Mouse (Mus musculus): ENCODE data around the gene Foxp3. TPM values are rescaled to one million over a fixed set of nuclear protein-coding genes. Genes with fewer than 3 reads are reported as not detected.

Foxp3 gene
- polyA plus RNA-seq, 1 experiment from 2014 or later = not detected

DNA sequence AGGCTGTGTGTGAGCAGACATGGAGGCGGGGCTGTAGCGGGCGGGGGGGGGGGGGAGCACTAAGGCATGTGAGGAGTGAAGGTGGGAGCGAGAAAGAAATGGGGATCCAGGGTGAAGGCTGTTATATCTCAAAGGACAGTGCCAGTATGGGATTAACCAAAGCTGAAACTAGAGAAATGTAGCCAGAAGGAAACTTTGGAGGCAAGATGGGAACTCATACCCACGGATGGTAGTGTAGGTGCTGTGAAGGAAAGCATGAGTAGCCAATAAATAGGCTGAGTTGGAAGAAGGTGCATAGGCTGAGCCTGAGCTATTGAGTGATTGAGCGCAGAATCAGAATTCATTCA lies 1.4 kb downstream of the Foxp3 start:
- ATAC-seq (replicated peaks; ENCODE audit: insufficient number of reproducible peaks, insufficient read depth, low FRiP score, low read depth) = no peak
- no peak overlapping the region for H3K9ac ChIP-seq
- H3K4me1 ChIP-seq (replicated peaks) = peaks cover 17% of the 10 kb centered on the region
- peak overlapping the region; percentile 69 for H3K4me3 ChIP-seq
- 24% methylated on average over 6 of the region's 6 CpGs for WGBS
- H3K36me3 ChIP-seq = no peaks in the 10 kb centered on the region
- no peaks in the 10 kb centered on the region for H3K27me3 ChIP-seq
- no peak overlapping the region for H3K27ac ChIP-seq
- H3K4me2 ChIP-seq = peak overlapping the region; percentile 79
- H3K9me3 ChIP-seq (replicated peaks) = no peaks in the 10 kb centered on the region

DNA sequence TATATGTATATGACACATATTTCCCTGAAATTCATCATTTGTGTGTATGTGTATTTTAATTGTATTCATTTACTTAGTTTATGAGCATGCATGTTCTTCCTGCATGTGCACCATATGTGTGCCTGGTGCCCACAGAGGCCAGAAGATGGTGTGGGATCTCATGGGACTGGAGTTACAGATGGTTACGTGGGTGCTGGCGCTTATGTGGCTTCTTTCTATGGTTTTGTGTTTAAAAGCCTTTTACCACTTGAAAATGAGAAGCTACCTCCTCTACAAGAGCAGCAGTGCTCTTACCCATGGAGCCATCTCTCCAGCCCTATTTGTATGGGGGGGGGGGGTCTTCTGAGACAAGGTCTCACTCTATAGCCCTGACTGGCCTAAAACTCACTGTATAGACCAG lies 7.7 kb downstream of the Foxp3 start:
- WGBS = 92% methylated on average over 2 of the region's 2 CpGs
- Histone ChIP-seq H3K4me1 (replicated peaks) (no peaks in the 10 kb centered on the region), H3K27ac (no peak overlapping the region), H3K9me3 (replicated peaks) (no peaks in the 10 kb centered on the region), H3K4me2 (no peak overlapping the region), H3K9ac (no peak overlapping the region), H3K4me3 (no peak overlapping the region), H3K27me3 (no peaks in the 10 kb centered on the region), H3K36me3 (no peaks in the 10 kb centered on the region)
- ATAC-seq (replicated peaks; ENCODE audit: insufficient number of reproducible peaks, insufficient read depth, low FRiP score, low read depth) = no peak

GRCm38 (mm10) chrX:7583881-7584280 lies 10.4 kb downstream of the Foxp3 start:
- H3K9me3 ChIP-seq (replicated peaks) = no peaks in the 10 kb centered on the region
- no peak for ATAC-seq (replicated peaks; ENCODE audit: insufficient number of reproducible peaks, insufficient read depth, low FRiP score, low read depth)
- H3K4me3 ChIP-seq = no peak overlapping the region
- no peak overlapping the region for H3K4me2 ChIP-seq
- H3K36me3 ChIP-seq = no peaks in the 10 kb centered on the region
- H3K4me1 ChIP-seq (replicated peaks) = no peaks in the 10 kb centered on the region
- H3K27ac ChIP-seq = no peak overlapping the region
- H3K9ac ChIP-seq = no peak overlapping the region
- no peaks in the 10 kb centered on the region for H3K27me3 ChIP-seq
- WGBS = 89% methylated on average over 11 of the region's 11 CpGs

- no peak overlapping the region for H3K9ac ChIP-seq
- no peak overlapping the region for H3K4me2 ChIP-seq
- no peaks in the 10 kb centered on the region for H3K36me3 ChIP-seq
- no peaks in the 10 kb centered on the region for H3K4me1 ChIP-seq (replicated peaks)
- H3K9me3 ChIP-seq (replicated peaks) = no peaks in the 10 kb centered on the region
- no peaks in the 10 kb centered on the region for H3K27me3 ChIP-seq
- 83% methylated on average over 4 of the region's 5 CpGs for whole genome bisulfite sequencing
- H3K4me3 ChIP-seq = no peak overlapping the region
- no peak overlapping the region for H3K27ac ChIP-seq
- no peak for ATAC-seq (replicated peaks; ENCODE audit: insufficient number of reproducible peaks, insufficient read depth, low FRiP score, low read depth)
Measured at GRCm38 (mm10) chrX:7586356-7586755, 12.9 kb downstream of the Foxp3 start.

DNA sequence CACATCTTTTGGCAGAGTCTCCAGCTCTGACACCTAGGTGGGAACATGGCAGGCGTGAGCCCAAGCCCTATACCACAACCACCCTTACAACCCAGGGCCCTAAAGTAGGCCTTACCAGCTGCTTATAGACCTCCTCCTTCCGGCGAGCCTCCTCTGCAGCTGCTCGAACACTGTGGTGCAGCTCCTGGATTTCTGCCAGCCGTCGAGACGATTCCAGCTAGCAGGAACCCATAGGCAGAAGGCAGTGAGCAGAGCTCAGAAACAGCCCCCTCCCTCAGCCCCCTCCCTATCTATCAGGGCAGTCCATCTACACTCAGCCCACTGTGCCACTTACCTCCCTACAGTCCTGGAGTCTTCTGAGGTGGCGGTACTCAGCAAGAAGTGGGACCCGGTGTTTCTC lies 21.9 kb downstream of the Foxp3 start:
- no peak overlapping the region for H3K4me3 ChIP-seq
- no peak overlapping the region for H3K4me2 ChIP-seq
- WGBS = 82% methylated on average over 9 of the region's 9 CpGs
- H3K9me3 ChIP-seq (replicated peaks) = no peaks in the 10 kb centered on the region
- H3K27ac ChIP-seq = no peak overlapping the region
- no peaks in the 10 kb centered on the region for H3K4me1 ChIP-seq (replicated peaks)
- H3K36me3 ChIP-seq = no peaks in the 10 kb centered on the region
- H3K27me3 ChIP-seq = no peaks in the 10 kb centered on the region
- no peak overlapping the region for H3K9ac ChIP-seq
- no peak for ATAC-seq (replicated peaks; ENCODE audit: insufficient number of reproducible peaks, insufficient read depth, low FRiP score, low read depth)

DNA sequence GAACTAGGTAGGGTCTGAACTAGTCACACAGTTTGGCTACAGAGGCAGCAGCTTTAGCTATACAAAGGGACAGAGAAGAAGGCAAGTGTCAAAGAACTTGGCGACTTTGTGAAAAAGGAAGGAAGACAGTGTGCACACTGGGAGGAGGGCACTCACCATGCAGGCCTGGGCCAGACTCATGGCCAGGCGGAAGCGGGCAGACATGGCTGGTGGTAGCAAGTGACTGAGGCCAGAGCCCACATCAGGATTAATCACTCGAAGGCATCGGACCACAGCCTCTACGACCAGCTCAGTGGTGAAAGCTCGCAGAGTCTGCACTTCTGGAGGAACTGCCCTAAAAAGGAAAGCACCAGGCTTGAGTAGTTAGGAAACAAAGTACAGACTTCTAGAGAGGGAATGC lies 30.6 kb downstream of the Foxp3 start:
- WGBS = 77% methylated on average over 7 of the region's 7 CpGs
- Histone ChIP-seq H3K27ac (no peak overlapping the region), H3K36me3 (no peaks in the 10 kb centered on the region), H3K4me3 (peak overlapping the region; percentile 61; the same call in 1 of the 2 replicates), H3K9ac (no peak overlapping the region), H3K9me3 (replicated peaks) (no peaks in the 10 kb centered on the region), H3K4me1 (replicated peaks) (peaks cover 4% of the 10 kb centered on the region; the same call in 1 of the 2 replicates), H3K4me2 (no peak overlapping the region; the same call in 1 of the 2 replicates), H3K27me3 (no peaks in the 10 kb centered on the region)
- ATAC-seq (replicated peaks; ENCODE audit: insufficient number of reproducible peaks, insufficient read depth, low FRiP score, low read depth) = no peak

DNA sequence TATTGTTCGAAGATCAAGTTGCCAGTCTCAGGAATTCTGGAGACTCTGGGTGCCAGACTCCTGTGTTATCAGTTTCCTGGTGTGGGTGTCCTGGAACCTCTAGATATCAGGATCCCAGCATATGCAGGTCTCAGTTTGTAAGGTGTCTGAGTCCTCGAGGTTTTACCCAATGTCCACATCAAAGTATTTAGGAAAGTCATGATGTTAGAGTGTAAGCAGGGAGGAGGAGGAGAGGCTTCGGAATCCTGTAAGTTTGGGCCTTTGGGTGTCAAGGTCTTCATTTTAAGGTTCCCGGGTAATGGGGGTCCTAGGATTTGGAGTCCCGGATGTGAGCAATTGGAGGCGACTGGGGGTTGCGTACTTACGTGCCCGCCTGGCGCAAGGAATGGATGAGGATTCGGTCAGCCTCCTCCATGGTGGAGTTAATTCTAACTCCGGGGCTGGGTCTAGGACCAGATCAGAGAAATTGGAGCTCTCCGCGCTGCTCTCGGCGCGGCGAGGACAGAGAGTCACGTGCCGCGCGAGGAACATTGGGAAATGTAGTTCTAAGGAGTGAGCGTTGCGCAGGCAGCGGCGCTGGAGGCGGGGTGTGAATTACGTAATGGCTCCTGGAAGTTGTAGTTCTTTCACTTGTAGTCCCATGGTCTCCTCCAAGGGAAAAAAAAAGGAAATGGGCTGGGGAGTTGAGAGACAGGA lies 31.6 kb downstream of the Foxp3 start, which contains the start of gene Ccdc22:
TSS of gene Ccdc22 (minus strand) at position 639 of the 696 bp plus-strand sequence.
- Histone ChIP-seq H3K9ac (peak within 1 kb of the TSS; percentile 50), H3K36me3 (no peaks in the 10 kb centered on the region), H3K4me2 (peak within 1 kb of the TSS; percentile 57), H3K4me3 (peak within 1 kb of the TSS; percentile 61), H3K27ac (peak within 1 kb of the TSS; percentile 47; the same call in 1 of the 2 replicates), H3K27me3 (no peaks in the 10 kb centered on the region), H3K9me3 (replicated peaks) (no peaks in the 10 kb centered on the region), H3K4me1 (replicated peaks) (peaks cover 4% of the 10 kb centered on the region; the same call in 1 of the 2 replicates)
- 18% methylated on average over 28 of the region's 28 CpGs for WGBS
- ATAC-seq (replicated peaks; ENCODE audit: insufficient number of reproducible peaks, insufficient read depth, low FRiP score, low read depth) = peak; percentile 87

GRCm38 (mm10) chrX:7605575-7605941 lies 32.1 kb downstream of the Foxp3 start:
- H3K4me1 ChIP-seq (replicated peaks) = peaks cover 4% of the 10 kb centered on the region; the same call in 1 of the 2 replicates
- H3K4me2 ChIP-seq = no peak overlapping the region
- no peaks in the 10 kb centered on the region for H3K27me3 ChIP-seq
- H3K36me3 ChIP-seq = no peaks in the 10 kb centered on the region
- H3K4me3 ChIP-seq = no peak overlapping the region
- ATAC-seq (replicated peaks; ENCODE audit: insufficient number of reproducible peaks, insufficient read depth, low FRiP score, low read depth) = no peak
- no peaks in the 10 kb centered on the region for H3K9me3 ChIP-seq (replicated peaks)
- no peak overlapping the region for H3K9ac ChIP-seq
- 29% methylated on average over 8 of the region's 8 CpGs for WGBS
- no peak overlapping the region for H3K27ac ChIP-seq

DNA sequence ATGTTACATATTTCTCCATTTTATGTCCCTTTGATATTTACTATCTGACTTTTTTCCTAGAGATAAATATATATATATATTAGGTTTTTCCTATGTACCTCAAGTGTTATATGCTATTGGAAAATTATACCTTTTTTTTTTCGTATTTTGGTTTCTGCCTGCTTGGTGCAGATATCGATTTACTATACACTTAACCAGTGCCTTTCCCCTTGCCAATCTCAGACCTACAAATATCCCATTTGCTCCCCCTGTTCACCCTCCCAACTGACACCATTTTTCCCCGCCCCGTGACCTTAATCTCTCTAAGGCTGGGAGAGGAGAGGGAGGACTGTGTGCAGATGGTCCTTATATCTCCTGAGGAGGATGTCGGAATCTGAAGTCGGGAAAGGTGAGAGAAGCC lies 33.3 kb downstream of the Foxp3 start, which contains the start of gene Cacna1f:
TSS of gene Cacna1f (plus strand) at position 301 of the 400 bp plus-strand sequence.
- Histone ChIP-seq H3K27ac (no peak within 1 kb of the TSS), H3K9ac (no peak within 1 kb of the TSS), H3K27me3 (no peaks in the 10 kb centered on the region), H3K9me3 (replicated peaks) (no peaks in the 10 kb centered on the region), H3K4me2 (no peak within 1 kb of the TSS), H3K36me3 (no peaks in the 10 kb centered on the region), H3K4me1 (replicated peaks) (peaks cover 4% of the 10 kb centered on the region; the same call in 1 of the 2 replicates), H3K4me3 (no peak within 1 kb of the TSS)
- 57% methylated on average over 6 of the region's 6 CpGs for WGBS
- ATAC-seq (replicated peaks; ENCODE audit: insufficient number of reproducible peaks, insufficient read depth, low FRiP score, low read depth) = no peak

- WGBS = 20% methylated on average over 21 of the region's 21 CpGs
- peak overlapping the region; percentile 78 for H3K4me2 ChIP-seq
- no peak overlapping the region for H3K27ac ChIP-seq
- H3K4me3 ChIP-seq = peak overlapping the region; percentile 48
- no peaks in the 10 kb centered on the region for H3K9me3 ChIP-seq (replicated peaks)
- H3K4me1 ChIP-seq (replicated peaks) = no peaks in the 10 kb centered on the region
- no peak for ATAC-seq (replicated peaks; ENCODE audit: insufficient number of reproducible peaks, insufficient read depth, low FRiP score, low read depth)
- H3K36me3 ChIP-seq = no peaks in the 10 kb centered on the region
- H3K27me3 ChIP-seq = no peaks in the 10 kb centered on the region
- H3K9ac ChIP-seq = no peak overlapping the region
Measured at GRCm38 (mm10) chrX:7610035-7610434, 36.6 kb downstream of the Foxp3 start.

GRCm38 (mm10) chrX:7610536-7611258 lies 37.3 kb downstream of the Foxp3 start:
- H3K9me3 ChIP-seq (replicated peaks) = no peaks in the 10 kb centered on the region
- H3K36me3 ChIP-seq = no peaks in the 10 kb centered on the region
- ATAC-seq (replicated peaks; ENCODE audit: insufficient number of reproducible peaks, insufficient read depth, low FRiP score, low read depth) = no peak
- H3K27ac ChIP-seq = no peak overlapping the region
- H3K4me3 ChIP-seq = peak overlapping the region; percentile 48
- H3K4me1 ChIP-seq (replicated peaks) = no peaks in the 10 kb centered on the region
- 0 out of 2 replicates have a peak overlapping the region, but pooled peaks have one; percentile 21 for H3K9ac ChIP-seq
- WGBS = 18% methylated on average over 26 of the region's 26 CpGs
- peak overlapping the region; percentile 78 for H3K4me2 ChIP-seq
- H3K27me3 ChIP-seq = no peaks in the 10 kb centered on the region
